Mouse (Mus musculus): ENCODE data around the gene Prcc.

DNA sequence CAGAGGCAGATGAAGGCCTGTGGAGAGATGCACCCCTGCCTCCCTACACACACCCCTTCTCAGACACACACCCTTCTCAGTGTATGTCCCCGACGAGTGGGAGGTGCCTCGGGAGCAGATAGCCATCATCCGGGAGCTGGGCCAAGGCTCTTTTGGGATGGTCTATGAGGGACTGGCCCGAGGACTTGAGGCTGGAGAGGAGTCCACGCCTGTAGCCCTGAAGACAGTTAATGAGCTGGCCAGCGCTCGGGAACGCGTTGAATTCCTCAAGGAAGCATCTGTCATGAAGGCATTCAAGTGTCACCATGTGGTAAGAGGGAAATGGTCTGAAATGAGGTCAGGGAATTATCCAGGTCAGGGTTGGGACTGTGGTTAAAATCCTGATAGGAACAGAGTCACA lies 72.5 kb downstream of the Prcc start:
- no peak for TF ChIP-seq CTCF (IDR thresholded peaks at IDR 0.05; ENCODE audit: insufficient read depth, low read length)
- TF ChIP-seq POLR2A (IDR thresholded peaks at IDR 0.05; ENCODE audit: borderline replicate concordance, extremely low read depth, low read depth, low read length): no peak
